Mouse (Mus musculus): ENCODE data around the gene Ahcyl1. TPM values are rescaled to one million over a fixed set of nuclear protein-coding genes. Genes with fewer than 3 reads are reported as not detected.

Gene Ahcyl1
- 33.3 and 36.4 TPM in 2 replicates for polyA plus RNA-seq (2015; fragmentation: Nextera tagmentation; extraction: Ambion mirVana)

DNA sequence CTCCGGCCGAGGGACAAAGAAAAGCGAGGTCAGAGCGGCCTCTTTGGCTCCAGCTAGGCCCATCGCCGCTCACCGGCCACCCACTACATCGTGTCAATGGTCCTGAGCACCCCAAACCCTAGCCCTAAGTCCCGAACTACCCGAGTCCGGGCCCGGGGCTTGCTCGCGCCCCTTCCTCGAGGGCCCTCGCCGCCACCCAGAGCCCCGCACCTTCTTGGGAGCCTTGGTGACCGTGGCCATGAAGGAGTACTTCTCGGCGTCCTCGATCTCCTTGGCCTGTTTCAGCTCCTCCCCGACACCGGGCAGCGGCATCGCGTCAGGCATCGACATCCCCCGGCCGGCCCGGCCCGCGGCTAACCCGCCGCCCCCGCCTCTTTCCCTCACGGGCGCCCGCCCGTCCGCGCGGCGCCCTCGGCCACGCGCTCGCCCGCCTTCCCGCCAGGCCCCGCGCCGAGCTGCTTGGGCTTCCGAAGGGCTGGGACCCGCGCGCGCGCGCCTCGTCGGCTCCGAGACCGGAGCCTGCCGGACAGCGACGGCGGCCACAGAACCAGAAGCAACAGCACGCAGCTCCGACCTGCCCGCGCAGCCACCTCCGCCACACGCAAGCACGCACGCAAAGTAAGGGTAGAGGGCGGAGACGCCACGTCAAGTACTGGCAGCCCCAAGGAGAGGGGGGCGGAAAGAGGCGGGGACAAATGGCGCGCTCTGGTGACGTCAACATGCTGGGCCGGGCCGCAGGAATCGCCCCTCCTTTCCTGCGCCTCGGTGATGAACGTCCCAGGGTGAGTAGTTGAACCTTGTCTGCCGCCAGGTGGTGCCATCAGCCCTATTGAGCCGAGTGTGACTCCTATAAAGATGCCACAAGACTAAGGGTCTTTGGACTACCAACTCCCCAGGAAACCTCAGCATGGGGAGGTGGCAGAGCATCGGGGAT is at the start of gene Ahcyl1:
Gene Ahcyl1 (minus strand): TSS at position 613 of the 934 bp plus-strand sequence.

DNA sequence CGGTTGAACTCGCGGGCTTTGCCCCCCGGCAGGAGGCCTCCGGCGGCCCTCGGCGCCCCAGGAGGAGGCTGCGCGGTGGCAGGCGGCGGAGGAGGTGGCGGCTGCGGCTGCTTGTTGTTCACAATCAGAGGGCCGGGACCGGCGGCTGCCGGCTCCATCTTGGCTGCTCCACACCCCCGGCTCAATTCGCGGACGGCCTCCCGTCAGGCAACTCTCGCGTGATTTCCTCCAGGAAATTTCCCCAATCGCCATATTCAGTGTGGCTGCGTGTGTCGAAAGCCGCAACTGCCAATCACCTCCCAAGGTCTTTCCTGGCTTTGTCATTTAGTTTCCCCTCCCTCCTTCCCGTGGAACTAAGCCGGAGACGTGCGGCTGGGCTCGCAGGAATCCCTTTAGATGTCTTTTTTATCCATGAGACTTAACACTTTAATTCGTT is 64.8 kb downstream of the Ahcyl1 start, which contains the start of gene Strip1:
Gene Strip1 (minus strand): TSS at position 172 of the 436 bp plus-strand sequence.

DNA sequence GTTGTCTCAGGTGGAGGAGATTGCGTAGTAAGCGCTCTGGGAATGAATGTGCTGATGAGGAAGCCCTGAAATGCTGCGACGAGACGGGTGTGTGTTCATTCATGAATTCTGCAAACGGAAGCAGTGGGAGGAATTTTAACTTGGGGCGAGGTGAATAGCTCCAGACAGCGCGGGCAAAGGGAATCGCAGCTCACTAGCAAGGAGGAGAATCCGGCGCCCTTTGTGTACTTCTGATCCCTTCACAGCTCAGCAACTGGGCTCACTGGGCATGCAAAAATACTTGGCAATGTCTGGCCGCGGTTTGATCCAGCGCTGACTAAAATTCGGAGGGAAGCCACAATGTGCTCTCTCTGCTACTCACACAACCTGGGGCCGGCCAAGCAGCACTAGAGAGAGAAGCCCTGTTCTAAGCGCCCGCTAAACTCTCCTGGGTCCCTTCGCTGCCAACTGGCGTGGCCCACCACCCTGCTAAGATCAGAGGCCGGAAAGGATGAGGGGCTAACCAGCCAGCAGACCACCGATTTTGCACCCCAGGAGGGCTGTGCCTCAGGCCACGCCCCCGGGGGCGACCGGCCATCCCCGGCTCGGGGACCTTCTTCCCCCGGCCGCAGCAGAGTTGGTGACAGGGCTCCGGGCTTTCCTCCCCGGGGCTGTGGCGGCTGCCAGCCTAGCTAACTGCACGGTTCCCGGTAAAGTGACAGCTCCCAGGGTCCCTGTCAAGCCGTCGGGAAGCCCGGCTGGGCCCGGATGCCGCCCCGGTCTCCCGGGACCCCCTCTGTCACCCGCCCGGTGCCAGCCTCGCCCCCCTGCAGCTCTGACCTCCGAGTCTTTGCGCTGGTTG is 65.5 kb downstream of the Ahcyl1 start, which contains the start of gene Gm10961:
Gene Gm10961 (plus strand): TSS at position 641 of the 841 bp plus-strand sequence.

Other genes with a start within 250 kb of the Ahcyl1 start
- 0.06 and 0.10 TPM in 2 replicates for gene Kcnc4, start 237.0 kb downstream of the Ahcyl1 start, polyA plus RNA-seq (2015; fragmentation: Nextera tagmentation; extraction: Ambion mirVana)
- 0.05 and 0.07 TPM in 2 replicates for gene Slc6a17, start 178.5 kb downstream of the Ahcyl1 start, polyA plus RNA-seq (2015; fragmentation: Nextera tagmentation; extraction: Ambion mirVana)
- not detected in 2 replicates for gene Ubl4b, start 141.5 kb downstream of the Ahcyl1 start, polyA plus RNA-seq (2015; fragmentation: Nextera tagmentation; extraction: Ambion mirVana)
- not detected in 2 replicates for gene Alx3, start 101.5 kb downstream of the Ahcyl1 start, polyA plus RNA-seq (2015; fragmentation: Nextera tagmentation; extraction: Ambion mirVana)
- gene Gm10961, start 65.2 kb downstream of the Ahcyl1 start, polyA plus RNA-seq (2015; fragmentation: Nextera tagmentation; extraction: Ambion mirVana): not detected in 2 replicates
- 11.6 and 14.1 TPM in 2 replicates for gene Strip1, start 64.9 kb downstream of the Ahcyl1 start, polyA plus RNA-seq (2015; fragmentation: Nextera tagmentation; extraction: Ambion mirVana)
- 28.8 and 36.6 TPM in 2 replicates for gene Csf1, start 63.9 kb upstream of the Ahcyl1 start, polyA plus RNA-seq (2015; fragmentation: Nextera tagmentation; extraction: Ambion mirVana)
- gene Eps8l3, start 180.7 kb upstream of the Ahcyl1 start, polyA plus RNA-seq (2015; fragmentation: Nextera tagmentation; extraction: Ambion mirVana): 0.18 TPM in 1 of 2 replicates, not detected in the other
- gene Gstm5, start 199.3 kb upstream of the Ahcyl1 start, polyA plus RNA-seq (2015; fragmentation: Nextera tagmentation; extraction: Ambion mirVana): 286 and 363 TPM in 2 replicates
- 1.1 and 2.0 TPM in 2 replicates for gene Gstm7, start 235.3 kb upstream of the Ahcyl1 start, polyA plus RNA-seq (2015; fragmentation: Nextera tagmentation; extraction: Ambion mirVana)
- gene Gstm6, start 247.2 kb upstream of the Ahcyl1 start, polyA plus RNA-seq (2015; fragmentation: Nextera tagmentation; extraction: Ambion mirVana): 0.25 TPM in 2 replicates

Measured in spleen, postnatal 0 days (tissue).